Mouse (Mus musculus): ENCODE measurements at regions not wholly inside any gene's neighbourhood (a gene's known extent, or its start where the extent isn't known, plus 50 kb on each side); places are given as distances from the start of the nearest gene placed in this dataset.

- no peak for DNase-seq (ENCODE audit: low spot score in 2 of 2)
These were observed 680.6 kb upstream of the Car8 start for GRCm38 (mm10) chr4:8919366-8919984.
